Mouse (Mus musculus): ENCODE results near the gene Ppp1r2. TPM values are rescaled to one million over a fixed set of nuclear protein-coding genes. Genes with fewer than 3 reads are reported as not detected.

Gene Ppp1r2
- polyA plus RNA-seq, 1 experiment from 2014 or later: 78.4 TPM

DNA sequence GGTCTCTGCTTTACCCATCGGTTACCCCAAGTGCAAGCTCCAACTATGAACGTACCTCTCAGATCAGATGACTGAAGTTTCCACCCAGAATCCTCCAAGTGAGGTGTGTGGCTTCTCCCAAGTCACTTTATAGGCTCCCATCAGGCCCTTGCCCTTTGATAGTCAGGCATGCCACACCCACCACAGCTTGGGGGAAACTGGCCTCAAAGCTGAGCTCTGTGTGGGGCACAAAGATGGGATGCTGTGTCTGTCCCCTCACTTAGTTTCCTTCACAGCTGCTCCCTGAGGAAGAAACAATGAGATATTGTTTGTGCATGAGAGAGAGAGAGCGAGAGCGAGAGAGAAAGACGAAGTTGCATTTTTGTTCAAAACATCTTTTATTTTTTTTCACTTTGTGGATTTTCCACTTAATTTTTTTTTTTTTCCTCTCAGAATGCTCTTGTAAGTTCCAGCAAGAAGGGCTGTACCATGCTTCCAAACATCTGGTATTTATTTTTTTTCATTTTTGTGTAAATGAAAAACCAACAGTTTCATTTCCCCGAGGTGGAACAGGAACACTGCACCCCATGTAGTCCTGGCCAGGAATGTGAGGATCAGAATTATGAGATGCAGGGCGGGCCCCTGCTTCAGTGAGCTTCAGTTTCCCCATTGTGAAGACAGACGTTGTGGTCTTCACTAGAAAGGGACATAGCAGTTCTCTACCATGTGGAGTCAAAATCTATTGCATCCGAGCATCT lies 39.6 kb upstream of the Ppp1r2 start, which contains the start of gene Apod:
Apod (minus strand) TSS at position 312 of the 737 bp plus-strand sequence.
- DNase-seq (ENCODE audit: low spot score) (peak; percentile 35), ATAC-seq (ENCODE audit: insufficient number of reproducible peaks, low FRiP score, low TSS enrichment, low read depth) (no peak)
- Histone ChIP-seq H3K36me3 (ENCODE audit: control insufficient read depth, insufficient read depth, low read length) (no peaks in the 10 kb centered on the region), H3K9ac (ENCODE audit: low read length) (no peak within 1 kb of the TSS), H3K9me3 (ENCODE audit: control insufficient read depth, low read length) (no peaks in the 10 kb centered on the region), H3K4me1 (ENCODE audit: control insufficient read depth, insufficient read depth, low read length) (peaks cover 16% of the 10 kb centered on the region), H3K4me3 (ENCODE audit: low read depth, low read length) (no peak within 1 kb of the TSS), H3K4me2 (ENCODE audit: low read depth, severe bottlenecking) (no peak within 1 kb of the TSS), H3K27ac (replicated peaks; ENCODE audit: low read depth, low read length) (peak within 1 kb of the TSS; percentile 65; the same call in 1 of the 2 replicates), H3K27me3 (ENCODE audit: control insufficient read depth, insufficient read depth, low read length) (no peaks in the 10 kb centered on the region)
- 57% methylated on average over 9 of the region's 9 CpGs for whole genome bisulfite sequencing

- Histone ChIP-seq H3K36me3 (ENCODE audit: control insufficient read depth, insufficient read depth, low read length) (no peaks in the 10 kb centered on the region), H3K27me3 (ENCODE audit: control insufficient read depth, insufficient read depth, low read length) (no peaks in the 10 kb centered on the region), H3K4me2 (ENCODE audit: low read depth, severe bottlenecking) (no peak overlapping the region), H3K4me3 (ENCODE audit: low read depth, low read length) (no peak overlapping the region), H3K9ac (ENCODE audit: low read length) (no peak overlapping the region), H3K4me1 (ENCODE audit: control insufficient read depth, insufficient read depth, low read length) (peaks cover 16% of the 10 kb centered on the region), H3K27ac (replicated peaks; ENCODE audit: low read depth, low read length) (0 out of 2 replicates have a peak overlapping the region, but pooled peaks have one; percentile 15), H3K9me3 (ENCODE audit: control insufficient read depth, low read length) (no peaks in the 10 kb centered on the region)
- no peak for ATAC-seq (ENCODE audit: insufficient number of reproducible peaks, low FRiP score, low TSS enrichment, low read depth)
- WGBS: 10% methylated on average over 2 of the region's 2 CpGs
- peak; percentile 74 for DNase-seq (ENCODE audit: low spot score)
These were observed 38.5 kb upstream of the Ppp1r2 start for GRCm38 (mm10) chr16:31313611-31314010.

GRCm38 (mm10) chr16:31312296-31312695 lies 37.2 kb upstream of the Ppp1r2 start:
- no peaks in the 10 kb centered on the region for H3K27me3 ChIP-seq (ENCODE audit: control insufficient read depth, insufficient read depth, low read length)
- H3K27ac ChIP-seq (replicated peaks; ENCODE audit: low read depth, low read length): no peak overlapping the region
- no peaks in the 10 kb centered on the region for H3K36me3 ChIP-seq (ENCODE audit: control insufficient read depth, insufficient read depth, low read length)
- ATAC-seq (ENCODE audit: insufficient number of reproducible peaks, low FRiP score, low TSS enrichment, low read depth): no peak
- no peak overlapping the region for H3K4me3 ChIP-seq (ENCODE audit: low read depth, low read length)
- H3K4me1 ChIP-seq (ENCODE audit: control insufficient read depth, insufficient read depth, low read length): peaks cover 16% of the 10 kb centered on the region
- no peaks in the 10 kb centered on the region for H3K9me3 ChIP-seq (ENCODE audit: control insufficient read depth, low read length)
- WGBS: 90% methylated on average over 3 of the region's 3 CpGs
- no peak for DNase-seq (ENCODE audit: low spot score)
- H3K4me2 ChIP-seq (ENCODE audit: low read depth, severe bottlenecking): no peak overlapping the region
- no peak overlapping the region for H3K9ac ChIP-seq (ENCODE audit: low read length)

DNA sequence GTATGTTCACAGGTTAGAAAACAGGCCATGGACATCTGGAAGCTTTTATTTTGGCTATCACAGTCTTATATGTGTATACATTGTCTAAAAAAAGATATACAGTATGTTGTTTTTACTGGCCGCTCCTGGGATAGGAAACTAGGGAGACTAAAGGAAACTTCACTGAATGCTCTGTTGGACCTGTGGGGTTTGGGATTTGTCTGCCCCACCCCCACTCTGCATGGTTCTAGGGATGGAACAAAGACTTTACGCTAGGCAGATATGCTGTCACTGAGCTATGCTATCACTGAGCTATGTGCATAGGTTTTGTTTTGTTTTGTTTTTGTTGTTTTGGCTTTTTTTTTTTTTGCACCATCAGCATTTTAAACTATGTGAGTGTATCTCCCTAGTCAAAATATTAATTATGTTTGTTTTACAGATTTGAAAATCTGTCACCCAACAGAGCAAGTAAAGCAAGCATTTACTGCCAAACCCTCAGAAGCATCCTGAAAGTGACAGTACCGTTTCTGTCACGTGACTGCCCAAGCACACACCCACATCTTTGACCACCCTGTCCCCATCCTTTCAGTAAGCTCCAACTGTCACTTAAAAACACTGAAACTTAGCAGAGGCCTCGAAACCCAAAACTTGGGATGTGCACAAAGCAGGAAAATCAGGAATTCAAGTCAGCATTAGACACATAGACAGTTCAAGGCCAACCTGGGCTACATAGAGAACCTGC lies 30.3 kb upstream of the Ppp1r2 start:
- H3K4me2 ChIP-seq (ENCODE audit: low read depth, severe bottlenecking): no peak overlapping the region
- no peak overlapping the region for H3K27ac ChIP-seq (replicated peaks; ENCODE audit: low read depth, low read length)
- 84% methylated on average over 5 of the region's 5 CpGs for WGBS

DNA sequence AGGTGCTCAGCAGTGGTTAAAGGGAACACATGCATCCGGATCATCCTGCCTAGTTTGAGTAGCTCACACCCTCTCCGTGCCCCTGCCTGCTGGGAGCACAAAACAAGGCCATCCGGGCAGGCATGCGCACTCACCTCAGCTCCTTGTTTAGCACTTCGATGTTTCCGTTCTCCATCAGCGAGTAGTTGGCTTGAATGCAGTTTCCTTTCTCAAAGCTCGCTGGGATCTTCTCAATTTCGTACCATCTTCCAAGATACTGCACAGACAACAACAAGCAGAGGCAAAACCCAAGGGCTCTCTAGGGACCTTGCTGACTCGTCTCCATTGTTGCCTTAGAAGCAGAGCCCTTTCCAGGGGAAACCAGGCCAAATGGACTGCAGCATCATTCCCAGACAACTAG lies 28.2 kb upstream of the Ppp1r2 start:
- H3K9me3 ChIP-seq (ENCODE audit: control insufficient read depth, low read length): no peaks in the 10 kb centered on the region
- no peak for ATAC-seq (ENCODE audit: insufficient number of reproducible peaks, low FRiP score, low TSS enrichment, low read depth)
- 80% methylated on average over 10 of the region's 10 CpGs for WGBS

More for the DNA sequence above, 30.3 kb upstream of the Ppp1r2 start:
- DNase-seq (ENCODE audit: low spot score) (no peak), ATAC-seq (ENCODE audit: insufficient number of reproducible peaks, low FRiP score, low TSS enrichment, low read depth) (no peak)
- H3K9me3 ChIP-seq (ENCODE audit: control insufficient read depth, low read length): no peaks in the 10 kb centered on the region
- H3K9ac ChIP-seq (ENCODE audit: low read length): no peak overlapping the region
- H3K27me3 ChIP-seq (ENCODE audit: control insufficient read depth, insufficient read depth, low read length): no peaks in the 10 kb centered on the region
- H3K36me3 ChIP-seq (ENCODE audit: control insufficient read depth, insufficient read depth, low read length): no peaks in the 10 kb centered on the region
- H3K4me3 ChIP-seq (ENCODE audit: low read depth, low read length): no peak overlapping the region
- H3K4me1 ChIP-seq (ENCODE audit: control insufficient read depth, insufficient read depth, low read length): no peaks in the 10 kb centered on the region

GRCm38 (mm10) chr16:31300883-31301532 lies 25.9 kb upstream of the Ppp1r2 start:
- H3K27ac ChIP-seq (replicated peaks; ENCODE audit: low read depth, low read length): no peak overlapping the region
- no peak overlapping the region for H3K9ac ChIP-seq (ENCODE audit: low read length)
- peaks cover 9% of the 10 kb centered on the region for H3K4me1 ChIP-seq (ENCODE audit: control insufficient read depth, insufficient read depth, low read length)
- H3K4me2 ChIP-seq (ENCODE audit: low read depth, severe bottlenecking): no peak overlapping the region
- H3K9me3 ChIP-seq (ENCODE audit: control insufficient read depth, low read length): no peaks in the 10 kb centered on the region
- H3K36me3 ChIP-seq (ENCODE audit: control insufficient read depth, insufficient read depth, low read length): no peaks in the 10 kb centered on the region
- no peaks in the 10 kb centered on the region for H3K27me3 ChIP-seq (ENCODE audit: control insufficient read depth, insufficient read depth, low read length)
- no peak for ATAC-seq (ENCODE audit: insufficient number of reproducible peaks, low FRiP score, low TSS enrichment, low read depth)
- no peak for DNase-seq (ENCODE audit: low spot score)
- H3K4me3 ChIP-seq (ENCODE audit: low read depth, low read length): no peak overlapping the region
- 86% methylated on average over 6 of the region's 6 CpGs for WGBS

More for the DNA sequence above, 28.2 kb upstream of the Ppp1r2 start:
- H3K4me3 ChIP-seq (ENCODE audit: low read depth, low read length): no peak overlapping the region
- H3K27me3 ChIP-seq (ENCODE audit: control insufficient read depth, insufficient read depth, low read length): no peaks in the 10 kb centered on the region
- H3K4me2 ChIP-seq (ENCODE audit: low read depth, severe bottlenecking): no peak overlapping the region
- no peaks in the 10 kb centered on the region for H3K36me3 ChIP-seq (ENCODE audit: control insufficient read depth, insufficient read depth, low read length)
- H3K27ac ChIP-seq (replicated peaks; ENCODE audit: low read depth, low read length): no peak overlapping the region
- no peak for DNase-seq (ENCODE audit: low spot score)
- no peak overlapping the region for H3K9ac ChIP-seq (ENCODE audit: low read length)
- H3K4me1 ChIP-seq (ENCODE audit: control insufficient read depth, insufficient read depth, low read length): peaks cover 9% of the 10 kb centered on the region

DNA sequence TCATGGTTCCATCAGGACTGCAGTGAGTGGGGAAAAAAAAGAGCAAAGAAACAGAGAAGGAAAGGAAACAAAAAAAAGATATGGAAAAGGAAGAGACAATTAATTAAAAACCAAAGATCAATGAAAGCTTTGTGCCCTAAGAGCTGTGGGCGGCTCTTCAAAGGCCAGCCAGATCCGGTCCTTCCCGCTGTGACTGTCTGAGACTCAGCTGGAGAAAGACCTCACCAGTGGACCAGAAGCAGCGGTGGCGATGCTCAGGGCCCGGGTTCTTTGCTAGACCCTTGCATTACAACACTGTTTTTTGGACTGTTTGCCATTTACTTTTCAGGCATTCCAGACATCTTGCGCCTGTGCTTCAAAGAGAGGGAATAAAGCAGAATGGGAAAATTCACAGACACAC lies 25.4 kb upstream of the Ppp1r2 start:
- H3K36me3 ChIP-seq (ENCODE audit: control insufficient read depth, insufficient read depth, low read length): no peaks in the 10 kb centered on the region
- WGBS: 41% methylated on average over 7 of the region's 7 CpGs
- H3K27ac ChIP-seq (replicated peaks; ENCODE audit: low read depth, low read length): peak overlapping the region; percentile 45; the same call in 1 of the 2 replicates
- no peaks in the 10 kb centered on the region for H3K27me3 ChIP-seq (ENCODE audit: control insufficient read depth, insufficient read depth, low read length)
- no peaks in the 10 kb centered on the region for H3K9me3 ChIP-seq (ENCODE audit: control insufficient read depth, low read length)
- no peak overlapping the region for H3K4me3 ChIP-seq (ENCODE audit: low read depth, low read length)
- DNase-seq (ENCODE audit: low spot score) (peak; percentile 56), ATAC-seq (ENCODE audit: insufficient number of reproducible peaks, low FRiP score, low TSS enrichment, low read depth) (no peak)
- no peak overlapping the region for H3K4me2 ChIP-seq (ENCODE audit: low read depth, severe bottlenecking)
- H3K4me1 ChIP-seq (ENCODE audit: control insufficient read depth, insufficient read depth, low read length): peaks cover 9% of the 10 kb centered on the region
- no peak overlapping the region for H3K9ac ChIP-seq (ENCODE audit: low read length)

DNA sequence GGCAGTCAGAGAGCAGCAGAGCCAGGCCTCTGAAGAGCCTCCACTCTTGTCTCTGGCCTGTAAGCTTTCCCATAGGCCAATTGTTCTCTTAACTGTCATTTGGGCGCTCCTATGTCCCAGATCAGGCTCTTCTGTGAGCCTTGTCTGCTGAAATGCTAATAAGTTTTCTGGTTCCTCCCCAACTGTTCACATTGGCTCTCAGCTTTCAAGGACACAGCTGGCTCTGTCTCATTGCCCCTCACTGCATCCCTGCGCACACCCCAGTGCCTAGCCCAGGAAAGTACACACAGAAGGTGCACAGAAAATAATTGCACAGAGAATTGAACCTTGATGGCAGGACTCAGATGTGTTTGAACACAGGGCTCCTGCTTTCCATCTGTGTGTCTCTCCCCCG lies 24.9 kb upstream of the Ppp1r2 start:
- Histone ChIP-seq H3K27me3 (ENCODE audit: control insufficient read depth, insufficient read depth, low read length) (no peaks in the 10 kb centered on the region), H3K9me3 (ENCODE audit: control insufficient read depth, low read length) (no peaks in the 10 kb centered on the region), H3K4me3 (ENCODE audit: low read depth, low read length) (no peak overlapping the region), H3K9ac (ENCODE audit: low read length) (no peak overlapping the region), H3K4me2 (ENCODE audit: low read depth, severe bottlenecking) (no peak overlapping the region), H3K27ac (replicated peaks; ENCODE audit: low read depth, low read length) (peak overlapping the region; percentile 45; the same call in 1 of the 2 replicates), H3K4me1 (ENCODE audit: control insufficient read depth, insufficient read depth, low read length) (peaks cover 9% of the 10 kb centered on the region), H3K36me3 (ENCODE audit: control insufficient read depth, insufficient read depth, low read length) (no peaks in the 10 kb centered on the region)
- ATAC-seq (ENCODE audit: insufficient number of reproducible peaks, low FRiP score, low TSS enrichment, low read depth) (no peak), DNase-seq (ENCODE audit: low spot score) (no peak)
- WGBS: 49% methylated on average over 3 of the region's 3 CpGs
